Mouse (Mus musculus) heart, adult 8-10 months (tissue): ENCODE measurements around the gene Foxe1. TPM values are rescaled to one million over a fixed set of nuclear protein-coding genes. Genes with fewer than 3 reads are reported as not detected.

ENCODE experiments used
- DNase-seq: peaks from one replicate; pipeline ENCODE4 v3.0.0; 2022; ENCODE audit warnings: low spot score
- total RNA-seq, 4 experiments: library from RNA; stranded (reverse); gene quantifications; 2 replicates each; pipeline ENCODE4 v1.2.4; 2022

The Foxe1 gene
- total RNA-seq, 4 experiments from 2014 or later: not detected

DNA sequence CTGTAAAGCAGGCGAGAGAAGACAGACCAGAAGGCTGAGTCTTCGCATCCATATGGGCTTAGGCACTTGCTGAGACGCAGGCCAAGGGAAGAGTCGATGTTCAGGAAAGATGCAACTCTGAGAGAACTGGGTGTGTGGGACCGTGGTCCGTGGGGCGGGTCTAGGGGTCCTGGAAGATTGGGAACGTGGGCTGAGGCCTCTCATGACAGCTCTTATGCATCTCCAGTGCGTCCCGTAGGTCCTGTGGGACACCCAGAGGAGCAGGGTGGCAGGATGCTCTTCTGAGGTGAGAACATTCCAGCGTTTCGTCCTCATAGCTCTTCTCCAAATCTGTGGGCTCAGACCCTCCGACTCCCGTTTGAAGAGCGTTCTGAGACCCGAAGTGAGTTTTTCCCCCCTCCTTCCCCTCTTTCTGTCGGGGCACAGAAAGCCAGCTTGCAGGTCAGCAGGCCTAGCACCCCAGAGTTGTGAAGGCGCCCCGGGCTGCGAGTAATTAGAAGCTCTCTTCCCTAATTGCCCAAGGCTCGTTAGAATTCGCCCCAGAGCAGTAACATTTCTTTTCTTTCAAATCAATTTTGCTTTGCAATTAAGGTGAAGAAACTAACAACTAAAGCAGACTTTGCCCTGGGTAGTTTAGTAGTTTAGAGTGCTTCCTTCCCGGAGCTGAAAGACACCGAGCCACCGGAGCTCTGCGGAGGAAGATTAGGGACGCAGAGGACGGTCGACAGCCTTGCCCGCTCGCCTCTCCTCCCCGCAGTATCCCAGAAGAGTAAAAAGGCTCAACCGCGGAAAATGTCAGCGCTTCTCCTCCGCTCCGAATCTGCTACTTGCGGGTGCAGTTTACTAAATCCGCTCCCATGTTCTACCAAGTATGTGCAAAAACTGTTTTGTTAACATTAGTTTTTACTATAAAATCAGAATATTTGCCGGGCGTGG, 4.4 kb downstream of the Foxe1 start:
- no peak for DNase-seq

DNA sequence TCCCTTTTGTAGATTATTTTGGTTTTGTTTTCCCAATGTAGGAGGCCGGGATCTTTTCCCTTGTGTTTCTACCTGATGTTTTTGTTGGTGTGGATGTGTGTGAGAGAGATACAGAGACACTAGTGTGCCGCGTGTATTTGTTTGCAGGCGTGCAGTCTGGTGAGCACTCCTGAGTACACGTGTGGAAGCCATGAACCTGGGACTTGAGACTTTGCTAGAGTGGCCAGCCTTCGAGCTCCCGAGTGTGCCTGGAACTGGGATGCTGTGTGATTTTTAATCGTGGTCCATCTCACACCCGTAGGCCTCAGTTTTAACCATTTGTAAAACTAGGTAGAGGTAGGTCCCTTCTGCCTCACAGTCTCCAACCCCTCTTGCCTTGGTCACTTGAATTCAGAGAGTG, 5.5 kb downstream of the Foxe1 start:
- no peak for DNase-seq

DNA sequence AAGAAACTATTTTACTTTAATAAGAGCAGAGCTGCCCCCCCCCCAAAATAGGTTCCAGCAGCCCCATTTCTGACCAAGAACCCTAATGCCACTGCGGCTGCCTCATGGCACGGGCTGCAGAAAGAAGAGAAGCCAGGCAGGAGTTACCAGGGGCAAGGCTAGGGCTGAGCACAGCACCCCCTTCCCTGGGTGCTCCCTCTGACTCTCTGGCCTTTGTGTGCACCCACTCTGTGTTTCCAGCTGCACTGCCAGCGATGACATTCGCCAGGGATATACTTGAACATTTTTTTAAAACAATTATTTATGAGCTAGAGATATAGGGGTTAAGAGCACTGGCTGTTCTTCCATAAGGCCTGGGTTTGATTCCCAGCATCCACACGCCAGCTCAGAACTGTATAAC, 6.1 kb downstream of the Foxe1 start:
- no peak for DNase-seq

- DNase-seq: no peak
Observed at GRCm38 (mm10) chr4:46353045-46353444, 9.6 kb downstream of the Foxe1 start.

DNA sequence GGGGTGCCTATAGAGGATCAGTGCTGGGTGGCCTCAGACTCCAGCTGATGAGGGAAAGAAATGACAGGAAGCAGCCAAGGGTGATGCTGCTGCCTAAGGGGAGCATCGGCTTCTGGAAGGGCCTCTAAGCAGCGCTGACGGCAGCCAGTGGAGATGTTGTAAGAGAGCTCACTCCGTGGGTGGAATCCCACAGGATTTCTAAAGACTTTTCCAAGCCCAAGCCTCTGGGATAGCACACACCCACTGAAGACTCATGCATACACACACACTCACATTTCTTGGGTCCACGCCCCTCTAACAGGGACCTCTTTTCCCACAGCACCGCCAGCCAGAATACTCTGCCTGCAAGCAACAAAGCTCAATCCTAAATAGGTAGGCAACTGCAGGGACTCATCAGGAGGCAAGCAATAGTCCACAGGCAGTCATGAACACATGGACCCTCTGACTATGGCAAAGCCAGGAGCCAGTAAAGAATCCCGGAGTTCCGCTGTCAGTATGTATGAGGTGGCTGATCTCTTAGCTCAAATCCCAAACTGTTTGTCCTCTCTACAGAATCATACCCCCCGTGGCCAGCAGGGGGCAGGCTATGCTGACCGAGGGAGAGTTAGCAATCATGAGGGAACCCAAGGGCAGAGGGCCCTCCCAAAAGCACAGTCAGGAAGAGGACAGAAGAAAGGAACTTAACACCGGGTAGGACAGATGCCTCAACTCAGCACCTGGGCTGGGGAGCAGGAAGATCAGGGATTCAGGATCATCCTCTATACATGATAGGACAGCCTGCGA, 13.1 kb downstream of the Foxe1 start:
- peak; percentile 24 for DNase-seq

GRCm38 (mm10) chr4:46359539-46360253, 16.3 kb downstream of the Foxe1 start:
- no peak for DNase-seq

GRCm38 (mm10) chr4:46361258-46361657, 17.8 kb downstream of the Foxe1 start:
- no peak for DNase-seq

- no peak for DNase-seq
Observed at GRCm38 (mm10) chr4:46364360-46364759, 21.0 kb downstream of the Foxe1 start.

DNA sequence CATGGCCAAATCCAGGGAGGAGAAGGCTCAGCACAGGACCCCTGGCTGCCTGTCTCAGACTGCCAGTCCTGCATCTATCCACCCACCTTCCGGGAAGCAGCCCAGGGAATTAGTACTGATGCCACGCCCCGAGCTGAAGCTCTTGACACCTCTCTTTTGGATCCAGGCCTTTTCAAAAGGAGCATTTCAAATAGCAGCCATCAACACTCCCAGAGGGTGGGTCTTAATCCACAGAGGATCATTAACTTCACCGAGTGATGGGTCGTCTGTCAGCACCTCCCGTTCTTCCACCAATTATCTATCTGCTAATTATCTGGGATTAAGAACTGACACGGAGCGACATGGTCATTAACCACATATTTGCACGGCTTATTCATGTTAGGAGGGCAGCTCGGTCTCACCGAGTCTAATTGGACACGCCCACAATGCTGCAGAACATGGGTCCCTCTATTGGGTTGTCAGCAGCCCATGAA, 24.1 kb downstream of the Foxe1 start:
- no peak for DNase-seq

DNA sequence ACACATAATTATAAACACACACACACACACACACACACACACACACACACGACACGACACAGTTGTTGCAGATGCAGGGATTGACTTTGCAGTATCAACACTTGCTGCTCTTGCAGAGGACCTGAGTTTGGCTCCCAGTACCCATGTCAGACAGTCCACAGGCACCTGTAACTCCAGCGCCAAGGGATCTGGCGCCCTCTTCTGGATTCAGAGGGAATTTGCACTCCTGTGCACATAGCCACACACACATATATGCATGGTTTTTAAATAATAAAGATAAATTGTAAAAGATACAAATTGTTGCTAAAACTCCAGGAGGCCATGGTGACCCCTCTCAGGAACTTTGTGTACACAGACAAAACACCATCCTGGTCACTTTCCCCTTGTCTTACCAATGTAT, 25.7 kb downstream of the Foxe1 start:
- DNase-seq: no peak

DNA sequence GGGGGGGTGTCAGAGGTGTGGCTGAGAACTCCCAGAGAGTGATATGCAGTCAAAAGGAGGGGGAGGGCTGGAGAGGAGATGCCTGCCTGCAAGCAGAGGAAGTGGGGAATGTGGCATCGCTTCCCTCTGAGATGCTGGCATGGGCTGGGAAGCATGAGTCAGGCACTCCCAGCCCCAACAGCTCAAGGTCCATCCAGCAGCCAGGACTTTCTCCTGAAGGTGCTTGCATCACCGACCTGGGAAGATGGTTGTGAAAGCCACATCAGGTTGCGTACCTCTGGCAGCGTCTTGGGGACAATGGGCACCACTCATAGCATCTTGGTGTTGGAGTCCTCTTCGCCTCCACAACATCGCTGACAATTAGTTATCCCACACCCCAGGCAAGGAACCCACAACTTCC, 27.0 kb downstream of the Foxe1 start:
- DNase-seq: no peak

GRCm38 (mm10) chr4:46371030-46371429, 27.6 kb downstream of the Foxe1 start:
- no peak for DNase-seq

- DNase-seq: no peak
Observed at GRCm38 (mm10) chr4:46374455-46374854, 31.0 kb downstream of the Foxe1 start.

DNA sequence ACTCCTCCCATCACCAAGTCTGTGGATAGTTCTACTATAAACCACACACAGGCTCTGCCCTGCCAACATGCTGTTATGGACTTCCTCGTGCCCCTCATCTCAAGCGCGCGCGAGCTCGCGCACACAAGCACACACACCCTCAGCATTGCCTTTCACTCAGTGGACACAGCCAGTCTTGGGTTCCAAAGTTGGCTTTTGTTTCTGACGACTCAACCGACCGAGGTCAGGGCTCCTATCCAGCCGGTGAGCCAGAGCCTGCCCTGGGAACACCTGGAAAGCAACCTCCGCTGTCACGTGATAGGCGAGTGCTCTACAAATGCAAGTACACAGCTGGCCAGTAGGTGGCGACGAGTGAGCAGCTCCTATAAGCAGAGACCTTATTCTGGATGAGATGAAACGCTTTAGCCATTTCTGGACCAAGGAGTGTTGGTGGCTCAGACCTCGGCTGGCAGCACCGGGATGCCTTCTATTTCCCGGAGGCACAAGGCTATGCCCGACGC, 31.5 kb downstream of the Foxe1 start:
- peak; percentile 77 for DNase-seq

- no peak for DNase-seq
Observed at GRCm38 (mm10) chr4:46388556-46388955, 45.1 kb downstream of the Foxe1 start.

- peak; percentile 94 for DNase-seq
Observed at GRCm38 (mm10) chr4:46389013-46389611, 45.7 kb downstream of the Foxe1 start, which contains the start of gene Trmo. Trmo (minus strand) TSS chr4:46389437.

DNA sequence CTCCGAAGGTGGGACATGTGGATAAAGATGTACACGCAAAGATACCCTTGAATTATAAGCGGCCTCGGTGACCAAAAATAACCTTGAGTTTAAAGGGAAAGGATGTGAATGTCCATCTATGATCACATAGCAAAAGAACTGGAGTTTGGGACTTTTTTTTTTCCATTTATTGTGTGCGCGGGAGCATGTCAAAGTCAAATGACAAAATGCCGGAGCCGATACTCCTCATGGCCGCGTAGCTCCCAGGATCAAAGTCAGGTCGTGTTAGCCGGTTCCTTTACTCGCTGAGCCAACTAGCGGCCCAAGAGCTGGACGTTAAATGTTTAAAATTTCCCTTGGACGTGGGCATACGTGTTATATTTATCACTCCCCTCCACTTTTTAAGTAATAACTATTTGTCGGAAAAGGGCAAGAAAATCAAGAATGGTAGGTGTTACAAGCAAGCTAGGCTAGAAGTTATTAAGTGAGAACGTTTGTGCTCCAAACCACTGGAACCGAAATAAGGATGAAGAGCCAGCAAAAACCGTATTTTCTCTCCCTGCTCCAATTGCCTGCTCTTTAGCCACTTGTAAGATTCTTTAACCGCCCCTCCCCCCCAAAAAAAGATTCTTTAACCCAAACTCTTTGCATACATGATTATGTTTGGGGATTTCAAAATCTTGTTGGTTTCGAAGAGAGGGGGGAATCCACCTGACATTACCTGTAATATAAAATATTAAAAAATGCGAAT, 46.4 kb downstream of the Foxe1 start:
- no peak for DNase-seq

GRCm38 (mm10) chr4:46390390-46390970, 47.1 kb downstream of the Foxe1 start:
- DNase-seq: peak; percentile 78

DNA sequence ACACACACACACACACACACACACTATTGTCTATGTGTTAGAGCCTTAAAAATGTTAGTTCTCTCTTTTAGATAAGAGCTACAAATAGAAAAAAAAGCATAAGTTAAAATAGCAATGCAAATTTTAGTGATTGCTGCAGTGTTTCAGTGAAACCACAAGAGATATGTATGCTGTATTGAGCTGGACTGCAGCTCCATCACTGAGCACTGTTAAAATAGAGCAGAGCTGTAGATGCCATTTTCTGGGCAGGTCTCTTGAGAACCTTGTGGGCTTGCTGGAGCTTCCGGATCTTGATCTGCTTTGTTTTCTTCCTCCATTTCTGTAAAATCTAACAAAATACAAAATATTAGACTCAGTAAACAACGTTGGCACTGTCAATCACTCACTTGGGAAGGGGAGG, 51.0 kb downstream of the Foxe1 start:
- DNase-seq: no peak

DNA sequence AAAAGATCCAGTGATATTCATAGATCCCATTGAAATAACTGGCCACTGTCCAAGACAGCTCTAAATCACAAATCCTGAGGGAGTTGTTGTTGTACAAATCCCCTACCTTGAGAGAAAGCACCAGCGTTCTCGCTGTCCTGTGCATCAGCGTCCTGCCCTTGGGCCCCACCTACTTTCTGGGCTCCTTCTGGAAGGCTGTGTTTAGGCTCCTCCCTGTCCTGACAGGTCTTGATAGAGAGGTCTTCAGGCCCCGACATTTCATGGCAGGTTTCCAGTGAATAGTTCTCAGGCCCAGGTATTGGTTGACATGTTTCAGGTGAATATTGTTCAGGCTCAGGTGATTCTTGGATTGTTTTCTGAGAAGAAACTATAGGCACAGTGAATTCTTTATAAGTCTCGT, 52.3 kb downstream of the Foxe1 start:
- no peak for DNase-seq
